Mouse (Mus musculus): Measurements from ENCODE around the gene Gm20765. TPM values are rescaled to one million over a fixed set of nuclear protein-coding genes. Genes with fewer than 3 reads are reported as not detected.
"Not testable (repeated sequence)": the region's sequence is repeated elsewhere in the genome, so short reads cannot be mapped to it uniquely, and the experiment has no call there.

The Gm20765 gene
- not detected in 2 replicates for polyA plus RNA-seq (2015; fragmentation: Nextera tagmentation; extraction: Ambion mirVana)

DNA sequence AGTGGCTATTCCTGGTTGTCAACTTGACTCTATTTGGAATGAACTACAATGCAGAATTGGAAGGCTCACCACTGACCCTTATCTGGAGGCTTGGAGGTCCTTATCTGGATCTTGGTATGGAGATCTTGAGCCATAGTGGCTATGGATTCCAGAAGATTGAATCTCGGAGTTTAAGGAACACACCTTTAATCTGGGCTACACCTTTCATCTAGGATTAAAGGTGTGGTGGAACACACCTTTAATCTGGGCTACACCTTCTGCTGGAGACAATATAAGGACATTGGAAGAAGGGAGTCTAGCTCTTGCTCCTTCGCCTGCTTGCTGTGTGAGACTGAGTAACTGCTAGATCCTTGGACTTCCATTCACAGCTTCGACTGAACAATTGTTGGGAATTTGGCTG lies at the start of gene Gm20765:
Gene Gm20765, plus strand, starts transcription at position 301 of the 400 bp plus-strand sequence.
- not testable (repeated sequence) for H3K4me2 ChIP-seq (ENCODE audit: low read depth, low read length); ATAC-seq (ENCODE audit: low read depth); H3K27ac ChIP-seq (ENCODE audit: low read length); H3K9me3 ChIP-seq (replicated peaks; ENCODE audit: control insufficient read depth, low read length); H3K9ac ChIP-seq (ENCODE audit: low read depth, low read length); H3K4me3 ChIP-seq (ENCODE audit: low read depth, low read length); H3K27me3 ChIP-seq (ENCODE audit: control insufficient read depth, insufficient read depth, low read depth, low read length); H3K4me1 ChIP-seq (ENCODE audit: control insufficient read depth, low read depth, low read length); H3K36me3 ChIP-seq (ENCODE audit: control insufficient read depth, insufficient read depth)
- no CpG with 5 or more reads among the region's 3 CpGs for WGBS (ENCODE audit: insufficient replicate concordance)

DNA sequence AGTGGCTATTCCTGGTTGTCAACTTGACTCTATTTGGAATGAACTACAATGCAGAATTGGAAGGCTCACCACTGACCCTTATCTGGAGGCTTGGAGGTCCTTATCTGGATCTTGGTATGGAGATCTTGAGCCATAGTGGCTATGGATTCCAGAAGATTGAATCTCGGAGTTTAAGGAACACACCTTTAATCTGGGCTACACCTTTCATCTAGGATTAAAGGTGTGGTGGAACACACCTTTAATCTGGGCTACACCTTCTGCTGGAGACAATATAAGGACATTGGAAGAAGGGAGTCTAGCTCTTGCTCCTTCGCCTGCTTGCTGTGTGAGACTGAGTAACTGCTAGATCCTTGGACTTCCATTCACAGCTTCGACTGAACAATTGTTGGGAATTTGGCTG lies 42.6 kb upstream of the Gm20765 start, which contains the start of gene Gm21293:
Gene Gm21293, plus strand, starts transcription at position 301 of the 400 bp plus-strand sequence.
- H3K4me3 ChIP-seq (ENCODE audit: low read depth, low read length); H3K9ac ChIP-seq (ENCODE audit: low read depth, low read length); ATAC-seq (ENCODE audit: low read depth); H3K4me2 ChIP-seq (ENCODE audit: low read depth, low read length); H3K9me3 ChIP-seq (replicated peaks; ENCODE audit: control insufficient read depth, low read length); H3K36me3 ChIP-seq (ENCODE audit: control insufficient read depth, insufficient read depth); H3K4me1 ChIP-seq (ENCODE audit: control insufficient read depth, low read depth, low read length); H3K27me3 ChIP-seq (ENCODE audit: control insufficient read depth, insufficient read depth, low read depth, low read length); H3K27ac ChIP-seq (ENCODE audit: low read length): not testable (repeated sequence)
- no CpG with 5 or more reads among the region's 3 CpGs for WGBS (ENCODE audit: insufficient replicate concordance)

DNA sequence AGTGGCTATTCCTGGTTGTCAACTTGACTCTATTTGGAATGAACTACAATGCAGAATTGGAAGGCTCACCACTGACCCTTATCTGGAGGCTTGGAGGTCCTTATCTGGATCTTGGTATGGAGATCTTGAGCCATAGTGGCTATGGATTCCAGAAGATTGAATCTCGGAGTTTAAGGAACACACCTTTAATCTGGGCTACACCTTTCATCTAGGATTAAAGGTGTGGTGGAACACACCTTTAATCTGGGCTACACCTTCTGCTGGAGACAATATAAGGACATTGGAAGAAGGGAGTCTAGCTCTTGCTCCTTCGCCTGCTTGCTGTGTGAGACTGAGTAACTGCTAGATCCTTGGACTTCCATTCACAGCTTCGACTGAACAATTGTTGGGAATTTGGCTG lies 34.1 kb upstream of the Gm20765 start, which contains the start of gene Gm6763:
Gene Gm6763, plus strand, starts transcription at position 301 of the 400 bp plus-strand sequence.
- H3K27ac ChIP-seq (ENCODE audit: low read length); ATAC-seq (ENCODE audit: low read depth); H3K4me2 ChIP-seq (ENCODE audit: low read depth, low read length); H3K4me3 ChIP-seq (ENCODE audit: low read depth, low read length); H3K4me1 ChIP-seq (ENCODE audit: control insufficient read depth, low read depth, low read length); H3K36me3 ChIP-seq (ENCODE audit: control insufficient read depth, insufficient read depth); H3K9ac ChIP-seq (ENCODE audit: low read depth, low read length); H3K9me3 ChIP-seq (replicated peaks; ENCODE audit: control insufficient read depth, low read length); H3K27me3 ChIP-seq (ENCODE audit: control insufficient read depth, insufficient read depth, low read depth, low read length): not testable (repeated sequence)
- WGBS (ENCODE audit: insufficient replicate concordance), result no CpG with 5 or more reads among the region's 3 CpGs

GRCm38 (mm10) chr10:104159706-104160105 lies 25.6 kb upstream of the Gm20765 start, which contains the start of gene Gm8764:
Gene Gm8764 (plus strand): TSS chr10:104160006.
- not testable (repeated sequence) for H3K4me2 ChIP-seq (ENCODE audit: low read depth, low read length); H3K4me3 ChIP-seq (ENCODE audit: low read depth, low read length); H3K9me3 ChIP-seq (replicated peaks; ENCODE audit: control insufficient read depth, low read length); ATAC-seq (ENCODE audit: low read depth); H3K36me3 ChIP-seq (ENCODE audit: control insufficient read depth, insufficient read depth); H3K9ac ChIP-seq (ENCODE audit: low read depth, low read length); H3K27ac ChIP-seq (ENCODE audit: low read length); H3K4me1 ChIP-seq (ENCODE audit: control insufficient read depth, low read depth, low read length); H3K27me3 ChIP-seq (ENCODE audit: control insufficient read depth, insufficient read depth, low read depth, low read length)
- no CpG with 5 or more reads among the region's 3 CpGs for WGBS (ENCODE audit: insufficient replicate concordance)

DNA sequence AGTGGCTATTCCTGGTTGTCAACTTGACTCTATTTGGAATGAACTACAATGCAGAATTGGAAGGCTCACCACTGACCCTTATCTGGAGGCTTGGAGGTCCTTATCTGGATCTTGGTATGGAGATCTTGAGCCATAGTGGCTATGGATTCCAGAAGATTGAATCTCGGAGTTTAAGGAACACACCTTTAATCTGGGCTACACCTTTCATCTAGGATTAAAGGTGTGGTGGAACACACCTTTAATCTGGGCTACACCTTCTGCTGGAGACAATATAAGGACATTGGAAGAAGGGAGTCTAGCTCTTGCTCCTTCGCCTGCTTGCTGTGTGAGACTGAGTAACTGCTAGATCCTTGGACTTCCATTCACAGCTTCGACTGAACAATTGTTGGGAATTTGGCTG lies 17.1 kb upstream of the Gm20765 start, which contains the start of gene Gm21304:
Gene Gm21304, plus strand, starts transcription at position 301 of the 400 bp plus-strand sequence.
- not testable (repeated sequence) for ATAC-seq (ENCODE audit: low read depth); H3K4me3 ChIP-seq (ENCODE audit: low read depth, low read length); H3K36me3 ChIP-seq (ENCODE audit: control insufficient read depth, insufficient read depth); H3K27me3 ChIP-seq (ENCODE audit: control insufficient read depth, insufficient read depth, low read depth, low read length); H3K9me3 ChIP-seq (replicated peaks; ENCODE audit: control insufficient read depth, low read length); H3K27ac ChIP-seq (ENCODE audit: low read length); H3K9ac ChIP-seq (ENCODE audit: low read depth, low read length); H3K4me1 ChIP-seq (ENCODE audit: control insufficient read depth, low read depth, low read length); H3K4me2 ChIP-seq (ENCODE audit: low read depth, low read length)
- no CpG with 5 or more reads among the region's 3 CpGs for whole genome bisulfite sequencing (ENCODE audit: insufficient replicate concordance)

GRCm38 (mm10) chr10:104176724-104177123 lies 8.6 kb upstream of the Gm20765 start, which contains the start of gene Gm21312:
Gene Gm21312 (plus strand): TSS chr10:104177024.
- not testable (repeated sequence) for H3K36me3 ChIP-seq (ENCODE audit: control insufficient read depth, insufficient read depth); H3K4me2 ChIP-seq (ENCODE audit: low read depth, low read length); ATAC-seq (ENCODE audit: low read depth); H3K27ac ChIP-seq (ENCODE audit: low read length); H3K4me3 ChIP-seq (ENCODE audit: low read depth, low read length); H3K27me3 ChIP-seq (ENCODE audit: control insufficient read depth, insufficient read depth, low read depth, low read length); H3K9ac ChIP-seq (ENCODE audit: low read depth, low read length); H3K9me3 ChIP-seq (replicated peaks; ENCODE audit: control insufficient read depth, low read length); H3K4me1 ChIP-seq (ENCODE audit: control insufficient read depth, low read depth, low read length)
- WGBS (ENCODE audit: insufficient replicate concordance), result no CpG with 5 or more reads among the region's 3 CpGs

GRCm38 (mm10) chr10:104193742-104194141 lies 8.4 kb downstream of the Gm20765 start, which contains the start of gene Gm4340:
Gene Gm4340 (plus strand): TSS chr10:104194042.
- not testable (repeated sequence) for H3K27me3 ChIP-seq (ENCODE audit: control insufficient read depth, insufficient read depth, low read depth, low read length); H3K4me2 ChIP-seq (ENCODE audit: low read depth, low read length); H3K9me3 ChIP-seq (replicated peaks; ENCODE audit: control insufficient read depth, low read length); H3K36me3 ChIP-seq (ENCODE audit: control insufficient read depth, insufficient read depth); H3K4me1 ChIP-seq (ENCODE audit: control insufficient read depth, low read depth, low read length); ATAC-seq (ENCODE audit: low read depth); H3K4me3 ChIP-seq (ENCODE audit: low read depth, low read length); H3K9ac ChIP-seq (ENCODE audit: low read depth, low read length); H3K27ac ChIP-seq (ENCODE audit: low read length)
- WGBS (ENCODE audit: insufficient replicate concordance), result no CpG with 5 or more reads among the region's 3 CpGs

- no peak overlapping the region for H3K4me3 ChIP-seq (ENCODE audit: low read depth, low read length)
- no peak overlapping the region for H3K4me2 ChIP-seq (ENCODE audit: low read depth, low read length)
- H3K27me3 ChIP-seq (ENCODE audit: control insufficient read depth, insufficient read depth, low read depth, low read length), result no peaks in the 10 kb centered on the region
- 68% methylated on average over 1 of the region's 1 CpGs for WGBS (ENCODE audit: insufficient replicate concordance)
- ATAC-seq (ENCODE audit: low read depth), result no peak
- no peaks in the 10 kb centered on the region for H3K36me3 ChIP-seq (ENCODE audit: control insufficient read depth, insufficient read depth)
- H3K27ac ChIP-seq (ENCODE audit: low read length), result no peak overlapping the region
- no peaks in the 10 kb centered on the region for H3K4me1 ChIP-seq (ENCODE audit: control insufficient read depth, low read depth, low read length)
- no peak overlapping the region for H3K9ac ChIP-seq (ENCODE audit: low read depth, low read length)
- H3K9me3 ChIP-seq (replicated peaks; ENCODE audit: control insufficient read depth, low read length), result no peaks in the 10 kb centered on the region
Measured at GRCm38 (mm10) chr10:104209655-104210054, 24.3 kb downstream of the Gm20765 start.

GRCm38 (mm10) chr10:104210268-104210990 lies 25.1 kb downstream of the Gm20765 start:
- Histone ChIP-seq H3K4me3 (ENCODE audit: low read depth, low read length) (no peak overlapping the region), H3K36me3 (ENCODE audit: control insufficient read depth, insufficient read depth) (no peaks in the 10 kb centered on the region), H3K4me1 (ENCODE audit: control insufficient read depth, low read depth, low read length) (no peaks in the 10 kb centered on the region), H3K27ac (ENCODE audit: low read length) (no peak overlapping the region), H3K9me3 (replicated peaks; ENCODE audit: control insufficient read depth, low read length) (no peaks in the 10 kb centered on the region), H3K4me2 (ENCODE audit: low read depth, low read length) (no peak overlapping the region), H3K9ac (ENCODE audit: low read depth, low read length) (no peak overlapping the region), H3K27me3 (ENCODE audit: control insufficient read depth, insufficient read depth, low read depth, low read length) (no peaks in the 10 kb centered on the region)
- ATAC-seq (ENCODE audit: low read depth), result no peak
- WGBS (ENCODE audit: insufficient replicate concordance), result 47% methylated on average over 3 of the region's 3 CpGs

All from liver, embryonic 16.5 days (tissue).